27 mouse cellular contexts compared by ENCODE assay signal in the genomic region with DNA sequence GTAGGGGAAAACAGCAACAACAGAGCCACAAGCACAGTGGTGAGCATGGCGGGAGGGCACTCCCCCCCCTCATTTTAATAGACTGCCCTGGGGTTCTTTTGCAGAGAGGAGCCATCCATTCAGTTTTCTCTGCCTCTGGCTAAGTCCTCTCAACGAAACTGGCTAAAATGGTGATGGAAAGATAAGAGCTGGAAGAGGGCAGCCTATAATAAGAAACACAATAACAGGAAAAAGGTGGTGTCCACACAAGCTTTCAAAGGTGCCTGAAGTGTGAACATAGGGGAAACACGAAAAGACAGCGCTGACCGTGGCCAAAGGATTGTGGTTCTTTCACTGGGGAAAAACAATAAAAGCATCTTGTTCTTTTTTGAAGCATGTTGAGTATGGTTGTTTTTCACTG.
A peak's percentile ranks its signal among the peaks of the same experiment; 100 is the strongest.
DNase-seq lines count a peak whose midpoint lies in the region; ATAC-seq and TF ChIP-seq lines count a peak whose summit lies in the region.
"Had no signal": no experiment of that assay in that cellular context is flagged by ENCODE, and none has a peak within 500 bp of the region (broad histone marks: within the 10 kb centered on the region; RNA-seq: fewer than 3 reads in every experiment).

No protein-coding gene starts in this region.

- H3K4me2 ChIP-seq in heart, embryonic 11.5 days, result no peak overlapping the region
- H3K4me2 ChIP-seq in lung, embryonic 14.5 days, result no peak overlapping the region
- peak overlapping the region; percentile 55; the same call in 1 of the 2 replicates for H3K4me2 ChIP-seq in CH12.LX (ENCODE audit: insufficient read depth, low read depth, poor library complexity, severe bottlenecking)
- H3K4me2 ChIP-seq: embryonic facial prominence, embryonic 15.5 days; forebrain, embryonic 12.5 days; hindbrain, embryonic 12.5 days; intestine, embryonic 15.5 days; liver, embryonic 15.5 days; midbrain, embryonic 12.5 days had no signal

- no peak for ATAC-seq in heart, embryonic 11.5 days (replicated peaks; ENCODE audit: insufficient number of reproducible peaks, low FRiP score, low TSS enrichment)
- ATAC-seq in lung, embryonic 14.5 days (ENCODE audit: insufficient read depth), result no peak
- ATAC-seq: CD4-positive, CD25-positive, alpha-beta regulatory T cell, adult 4 months; hindbrain, postnatal 0 days; intestine, embryonic 15.5 days had no signal

- H3K4me3 ChIP-seq in heart, embryonic 11.5 days (ENCODE audit: low read depth, low read length), result no peak overlapping the region
- no peak overlapping the region for H3K4me3 ChIP-seq in lung, embryonic 14.5 days (ENCODE audit: low read depth, low read length)
- no peak overlapping the region for H3K4me3 ChIP-seq in CH12.LX (replicated peaks in 1 of 3; ENCODE audit: low read depth in 2 of 3, low read length in 2 of 3, poor library complexity in 1 of 3)
- H3K4me3 ChIP-seq in gastrocnemius, adult 2 months, result no peak overlapping the region
- H3K4me3 ChIP-seq: embryonic facial prominence, embryonic 10.5 days; embryonic facial prominence, embryonic 15.5 days; forebrain, embryonic 12.5 days; hindbrain, embryonic 12.5 days; intestine, embryonic 15.5 days; liver, embryonic 15.5 days; megakaryocyte, embryonic 14.5 days; midbrain, embryonic 12.5 days had no signal

- H3K27me3 ChIP-seq in heart, embryonic 11.5 days (ENCODE audit: control insufficient read depth, insufficient read depth, low read length), result no peaks in the 10 kb centered on the region
- no peaks in the 10 kb centered on the region for H3K27me3 ChIP-seq in lung, embryonic 14.5 days (ENCODE audit: insufficient read depth, low read length)
- no peaks in the 10 kb centered on the region for H3K27me3 ChIP-seq in CH12.LX (replicated peaks)
- H3K27me3 ChIP-seq: embryonic facial prominence, embryonic 15.5 days; forebrain, embryonic 12.5 days; hindbrain, embryonic 12.5 days; intestine, embryonic 15.5 days; liver, embryonic 15.5 days; megakaryocyte, embryonic 14.5 days; midbrain, embryonic 12.5 days had no signal

- TF ChIP-seq CTCF in lung, embryonic 14.5 days (IDR thresholded peaks at IDR 0.05; ENCODE audit: low read depth), result no peak
- TF ChIP-seq CTCF in CH12.LX (conservative IDR thresholded peaks at IDR 0.05 in 1 of 2, IDR thresholded peaks at IDR 0.05 in 1 of 2; ENCODE audit: low read depth in 2 of 2, low read length in 2 of 2), result no peak
- TF ChIP-seq CTCF in gastrocnemius, adult 2 months (IDR thresholded peaks at IDR 0.05), result no peak

- TF ChIP-seq RAD21 in CH12.LX (IDR thresholded peaks at IDR 0.05; ENCODE audit: low read depth, low read length), result no peak

- no peak for TF ChIP-seq POLR2A in CH12.LX (IDR thresholded peaks at IDR 0.05; ENCODE audit: low read depth, low read length)

- no peaks in the 10 kb centered on the region for H3K79me2 ChIP-seq in CH12.LX (replicated peaks; ENCODE audit: control insufficient read depth, extremely low read depth, insufficient read depth, poor library complexity, severe bottlenecking)

- 24% methylated on average over 5 of the region's 5 CpGs for WGBS in heart, embryonic 11.5 days (ENCODE audit: insufficient replicate concordance)
- WGBS in lung, embryonic 14.5 days, result 31% methylated on average over 5 of the region's 5 CpGs

- H3K9me3 ChIP-seq in heart, embryonic 11.5 days (replicated peaks; ENCODE audit: control insufficient read depth, low read length), result no peaks in the 10 kb centered on the region
- H3K9me3 ChIP-seq in lung, embryonic 14.5 days (ENCODE audit: low read depth, low read length), result no peaks in the 10 kb centered on the region
- no peaks in the 10 kb centered on the region for H3K9me3 ChIP-seq in CH12.LX (replicated peaks; ENCODE audit: low read length)
- H3K9me3 ChIP-seq: embryonic facial prominence, embryonic 10.5 days; embryonic facial prominence, embryonic 15.5 days; forebrain, embryonic 12.5 days; hindbrain, embryonic 12.5 days; intestine, embryonic 15.5 days; liver, embryonic 15.5 days; megakaryocyte, embryonic 14.5 days; midbrain, embryonic 12.5 days had no signal

- dilution Hi-C loops in CH12.LX (cut with MboI; ENCODE audit: extremely low pct_ligation_motif_present, extremely low pct_unique_long_range_greater_than_20kb, low sequenced_read_pairs), result no loop called here

- intact Hi-C loops in gastrocnemius, adult 2 months (cut with DNase I), result no loop called here

- no peak overlapping the region for H3K9ac ChIP-seq in heart, embryonic 11.5 days (ENCODE audit: low read depth, low read length)
- no peak overlapping the region for H3K9ac ChIP-seq in lung, embryonic 14.5 days
- H3K9ac ChIP-seq in CH12.LX (ENCODE audit: insufficient read depth, low read depth), result no peak overlapping the region
- H3K9ac ChIP-seq: embryonic facial prominence, embryonic 15.5 days; forebrain, embryonic 12.5 days; hindbrain, embryonic 12.5 days; intestine, embryonic 15.5 days; liver, embryonic 15.5 days; midbrain, embryonic 12.5 days had no signal

- no peak overlapping the region for H3K27ac ChIP-seq in heart, embryonic 11.5 days (ENCODE audit: low read depth, low read length)
- no peak overlapping the region for H3K27ac ChIP-seq in lung, embryonic 14.5 days (ENCODE audit: low read depth)
- no peak overlapping the region for H3K27ac ChIP-seq in CH12.LX (ENCODE audit: insufficient read depth, low read depth)
- H3K27ac ChIP-seq in gastrocnemius, adult 2 months, result no peak overlapping the region
- H3K27ac ChIP-seq: embryonic facial prominence, embryonic 10.5 days; embryonic facial prominence, embryonic 15.5 days; forebrain, embryonic 12.5 days; hindbrain, embryonic 12.5 days; hindbrain, postnatal 0 days; intestine, embryonic 15.5 days; liver, embryonic 15.5 days; midbrain, embryonic 12.5 days had no signal

- TF ChIP-seq EP300 in CH12.LX (IDR thresholded peaks at IDR 0.05; ENCODE audit: low read length), result no peak

- H3K36me3 ChIP-seq in heart, embryonic 11.5 days (ENCODE audit: control insufficient read depth, insufficient read depth, low read length), result no peaks in the 10 kb centered on the region
- H3K36me3 ChIP-seq in lung, embryonic 14.5 days (ENCODE audit: insufficient read depth), result no peaks in the 10 kb centered on the region
- H3K36me3 ChIP-seq in CH12.LX (replicated peaks in 1 of 2; ENCODE audit: control insufficient read depth in 1 of 2, insufficient read depth in 1 of 2, low read length in 1 of 2), result no peaks in the 10 kb centered on the region
- H3K36me3 ChIP-seq: embryonic facial prominence, embryonic 10.5 days; embryonic facial prominence, embryonic 15.5 days; forebrain, embryonic 12.5 days; hindbrain, embryonic 12.5 days; intestine, embryonic 15.5 days; liver, embryonic 15.5 days; midbrain, embryonic 12.5 days had no signal

- in situ Hi-C loops in CH12.LX (cut with MboI; ENCODE audit: low pct_ligation_motif_present, low pct_unique_long_range_greater_than_20kb, low sequenced_read_pairs), result no loop called here

- H3K4me1 ChIP-seq in heart, embryonic 11.5 days (ENCODE audit: control insufficient read depth, insufficient read depth, low read length), result peaks cover 3% of the 10 kb centered on the region; the same call in 1 of the 2 replicates
- H3K4me1 ChIP-seq in lung, embryonic 14.5 days (ENCODE audit: insufficient read depth), result no peaks in the 10 kb centered on the region
- peaks cover 6 to 22% of the 10 kb centered on the region in 2 experiments; a peak in 2 of 4 replicates for H3K4me1 ChIP-seq in CH12.LX (ENCODE audit: control insufficient read depth in 1 of 2, insufficient read depth in 2 of 2)
- H3K4me1 ChIP-seq: embryonic facial prominence, embryonic 15.5 days; intestine, embryonic 15.5 days; liver, embryonic 15.5 days had no signal

- DNase-seq in heart, adult 9 months (ENCODE audit: low spot score in 2 of 2), result peak; percentile 10 to 39
- peak; percentile 15 for DNase-seq in lung, embryonic 14.5 days
- no peak for DNase-seq in lung, postnatal 14 days
- DNase-seq in CH12.LX (ENCODE audit: extremely low read depth), result no peak
- peak; percentile 6 for DNase-seq in embryo, embryonic 11 days
- no peak for DNase-seq in cerebellum, adult 8-10 months
- DNase-seq in gastrocnemius, adult 2 months, result no peak
- DNase-seq: cerebellum, adult 2 months; cerebellum, postnatal 25 days; heart, postnatal 36 days; layer of hippocampus, adult 9-11 months; liver; lung, postnatal 4 days; retina, postnatal 1 day; right cerebral cortex, postnatal 14 days; thymus, postnatal 4 days had no signal

TF ChIP-seq in CH12.LX, 34 proteins besides CTCF, POLR2A, EP300 and RAD21:
- no peak for TF ChIP-seq ZMIZ1 (IDR thresholded peaks at IDR 0.05; ENCODE audit: low read depth, low read length)
- no peak for TF ChIP-seq USF1 (IDR thresholded peaks at IDR 0.05; ENCODE audit: low read depth, low read length)
- no peak for TF ChIP-seq MAX (IDR thresholded peaks at IDR 0.05; ENCODE audit: low read length)
- TF ChIP-seq ELF1 (IDR thresholded peaks at IDR 0.05; ENCODE audit: low read depth, low read length), result no peak
- TF ChIP-seq UBTF (IDR thresholded peaks at IDR 0.05; ENCODE audit: low read depth, low read length), result no peak
- no peak for TF ChIP-seq ZC3H11A (IDR thresholded peaks at IDR 0.05; ENCODE audit: low read depth, low read length)
- TF ChIP-seq NELFE (IDR thresholded peaks at IDR 0.05; ENCODE audit: low read depth, low read length), result no peak
- TF ChIP-seq PAX5 (IDR thresholded peaks at IDR 0.05; ENCODE audit: low read length), result no peak
- no peak for TF ChIP-seq KAT2A (IDR thresholded peaks at IDR 0.05; ENCODE audit: insufficient replicate concordance, low read length)
- no peak for TF ChIP-seq SIN3A (IDR thresholded peaks at IDR 0.05; ENCODE audit: low read length)
- no peak for TF ChIP-seq BHLHE40 (IDR thresholded peaks at IDR 0.05; ENCODE audit: low read depth, low read length)

Comparison
In these comparisons a context has a peak if more than half of its experiments do, and no peak if none do; other contexts are left out.
1. DNase-seq: peak in heart, adult 9 months (2 of 2), lung, embryonic 14.5 days (single experiment) and embryo, embryonic 11 days (single experiment); none in lung, postnatal 14 days (single experiment), CH12.LX (single experiment), cerebellum, adult 8-10 months (single experiment) and gastrocnemius, adult 2 months (single experiment).